Mouse (Mus musculus) CH12.LX (cell line): ENCODE results near the gene Ptprg.

Source experiments
- BHLHE40 ChIP-seq: IDR thresholded peaks from 2 replicates; pipeline ENCODE4 v1.6.1; 2011; ENCODE audit warnings: mild to moderate bottlenecking, low read depth, low read length, improper control_type of control experiment
- CTCF ChIP-seq, 2 experiments: IDR thresholded peaks in 1 of 2; conservative IDR thresholded peaks in 1 of 2; 2 replicates each; pipeline ENCODE4 v1.5.1; 2011 to 2012; ENCODE audit warnings: low read depth in 2 of 2, low read length in 2 of 2, improper control_type of control experiment in 1 of 2, inconsistent platforms in 1 of 2, mild to moderate bottlenecking in 1 of 2, moderate library complexity in 1 of 2
- GABPA ChIP-seq: IDR thresholded peaks from 2 replicates; pipeline ENCODE4 v1.6.1; 2012; ENCODE audit warnings: low read depth, low read length, improper control_type of control experiment, inconsistent platforms; ENCODE audit not compliant: insufficient replicate concordance
- MAZ ChIP-seq: IDR thresholded peaks from 2 replicates; pipeline ENCODE4 v1.6.1; 2012; ENCODE audit warnings: low read depth, mild to moderate bottlenecking, inconsistent platforms, low read length, improper control_type of control experiment, moderate library complexity
- POLR2A ChIP-seq: IDR thresholded peaks from 2 replicates; pipeline ENCODE4 v1.6.1; 2011; ENCODE audit warnings: low read depth, mild to moderate bottlenecking, improper control_type of control experiment, low read length
- ZNF384 ChIP-seq: IDR thresholded peaks from 2 replicates; pipeline ENCODE4 v1.6.1; 2012; ENCODE audit warnings: low read depth, low read length, improper control_type of control experiment, inconsistent platforms

- no peak for TF ChIP-seq GABPA
- TF ChIP-seq CTCF (conservative IDR thresholded peaks at IDR 0.05 in 1 of 2, IDR thresholded peaks at IDR 0.05 in 1 of 2; ENCODE audit: low read depth in 2 of 2, low read length in 2 of 2), result peak; percentile 37 to 71; a peak in 3 of 4 replicates
- TF ChIP-seq ZNF384, result no peak
- no peak for TF ChIP-seq POLR2A
- no peak for TF ChIP-seq BHLHE40
- TF ChIP-seq MAZ, result no peak
Observed at GRCm38 (mm10) chr14:12139643-12140481, 586.5 kb downstream of the Ptprg start.
